Mouse (Mus musculus) liver, adult 2 months (tissue): ENCODE results near the gene Atp9a.

ENCODE experiments used
- CTCF ChIP-seq: fragments of 200-500 bp; IDR thresholded peaks from 2 replicates; pipeline ENCODE4 v1.5.1; 2011; ENCODE audit warnings: low read depth, low read length, control low read depth
- POLR2A ChIP-seq: fragments of 200-500 bp; IDR thresholded peaks from 2 replicates; pipeline ENCODE4 v1.6.1; 2011; ENCODE audit warnings: low read length, control low read depth; ENCODE audit not compliant: insufficient read depth; ENCODE audit errors: extremely low read depth

DNA sequence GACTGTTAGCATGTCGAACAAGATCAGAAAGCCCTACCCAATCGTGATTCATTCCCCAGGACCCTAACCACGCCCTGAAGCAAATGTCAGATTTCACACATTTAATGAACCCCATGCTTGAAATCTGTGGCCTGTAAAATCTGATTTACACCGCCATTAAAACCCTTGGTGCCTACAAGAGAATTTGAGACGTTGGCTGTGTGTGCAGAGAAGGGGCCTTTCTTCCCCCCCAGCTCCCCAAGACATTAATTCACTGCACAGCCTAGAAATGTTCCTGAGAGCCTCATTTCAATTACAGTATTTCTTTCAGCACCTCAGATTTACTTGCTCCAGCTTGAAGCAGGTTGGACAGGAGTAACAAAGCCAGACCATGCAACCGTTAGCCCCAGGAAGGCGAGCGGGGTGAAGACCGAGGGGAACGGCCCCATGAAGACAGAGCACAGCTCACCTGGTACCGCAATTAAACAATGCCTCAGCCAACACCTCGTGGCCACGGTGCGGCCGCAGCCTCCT lies 123.9 kb downstream of the Atp9a start:
- no peak for TF ChIP-seq CTCF
- TF ChIP-seq POLR2A, result no peak
